Mouse (Mus musculus) CH12.LX (cell line): ENCODE measurements around the gene Gstp2.

Experiments used
- BHLHE40 ChIP-seq: IDR thresholded peaks from 2 replicates; pipeline ENCODE4 v1.6.1; 2011; ENCODE audit warnings: mild to moderate bottlenecking, low read depth, low read length, improper control_type of control experiment
- CTCF ChIP-seq, 2 experiments: IDR thresholded peaks in 1 of 2; conservative IDR thresholded peaks in 1 of 2; 2 replicates each; pipeline ENCODE4 v1.5.1; 2011 to 2012; ENCODE audit warnings: low read depth in 2 of 2, low read length in 2 of 2, improper control_type of control experiment in 1 of 2, inconsistent platforms in 1 of 2, mild to moderate bottlenecking in 1 of 2, moderate library complexity in 1 of 2
- EP300 ChIP-seq: IDR thresholded peaks from 2 replicates; pipeline ENCODE4 v1.6.1; 2011; ENCODE audit warnings: low read length, improper control_type of control experiment
- POLR2A ChIP-seq: IDR thresholded peaks from 2 replicates; pipeline ENCODE4 v1.6.1; 2011; ENCODE audit warnings: low read depth, mild to moderate bottlenecking, improper control_type of control experiment, low read length
- RAD21 ChIP-seq: IDR thresholded peaks from 2 replicates; pipeline ENCODE4 v1.6.1; 2011; ENCODE audit warnings: low read depth, mild to moderate bottlenecking, low read length, improper control_type of control experiment, moderate library complexity

GRCm38 (mm10) chr19:4004331-4004730 lies 41.5 kb downstream of the Gstp2 start:
- TF ChIP-seq RAD21 (no peak), BHLHE40 (no peak), CTCF (conservative IDR thresholded peaks at IDR 0.05 in 1 of 2, IDR thresholded peaks at IDR 0.05 in 1 of 2; ENCODE audit: low read depth in 2 of 2, low read length in 2 of 2) (no peak), POLR2A (no peak), EP300 (no peak)
